Mouse (Mus musculus): ENCODE data around the gene Atp6v0c. TPM values are rescaled to one million over a fixed set of nuclear protein-coding genes. Genes with fewer than 3 reads are reported as not detected.

Atp6v0c gene
- 422 and 445 TPM in 2 replicates for polyA plus RNA-seq (2015; fragmentation: Nextera tagmentation; extraction: Ambion mirVana)

DNA sequence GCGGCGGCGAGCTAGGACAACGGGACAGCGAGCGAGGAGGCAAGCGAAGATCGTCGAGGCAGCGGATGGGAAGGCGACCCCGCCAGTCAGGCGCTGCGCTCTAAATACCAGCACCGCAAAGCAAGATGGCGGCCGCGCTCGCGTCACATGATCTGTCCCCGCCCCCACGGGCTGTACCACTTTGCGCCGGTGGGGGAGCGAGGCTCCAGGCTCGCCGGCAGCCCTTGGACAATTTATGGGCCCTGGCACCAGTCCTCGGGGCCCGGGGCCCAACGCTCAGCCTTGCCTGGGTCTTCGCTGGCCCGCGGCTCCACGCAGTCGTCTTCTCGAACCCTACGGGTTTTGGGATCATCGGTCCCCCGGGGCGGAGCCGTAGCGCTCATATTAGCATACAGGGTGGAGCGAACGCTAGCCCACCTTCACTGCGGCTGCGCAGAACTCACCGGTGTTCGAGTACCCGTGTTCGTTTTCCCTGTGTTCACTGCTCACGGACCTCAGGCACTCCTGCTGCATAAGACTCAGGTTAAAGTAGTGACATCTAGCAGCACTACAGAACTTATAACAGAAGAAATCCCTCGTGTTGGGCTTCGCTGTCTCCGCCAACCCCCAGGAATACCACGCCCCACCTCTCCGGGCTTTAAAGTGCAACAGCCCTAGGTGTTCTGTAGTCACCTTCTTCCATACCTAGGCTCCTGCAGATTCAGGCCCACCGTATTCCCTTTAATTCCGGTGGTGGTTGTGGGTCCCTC is at the start of gene Atp6v0c:
Gene Atp6v0c, minus strand, starts transcription at position 386 of the 749 bp plus-strand sequence.
- Histone ChIP-seq H3K4me3 (ENCODE audit: low read depth, low read length) (peak within 1 kb of the TSS; percentile 89), H3K27ac (ENCODE audit: low read depth) (peak within 1 kb of the TSS; percentile 96), H3K27me3 (ENCODE audit: insufficient read depth, low read length) (no peaks in the 10 kb centered on the region), H3K4me1 (ENCODE audit: insufficient read depth) (peaks cover 33% of the 10 kb centered on the region), H3K9ac (replicated peaks) (peak within 1 kb of the TSS; percentile 81), H3K9me3 (ENCODE audit: low read length) (no peaks in the 10 kb centered on the region), H3K4me2 (ENCODE audit: low read depth, low read length) (peak within 1 kb of the TSS; percentile 83), H3K36me3 (replicated peaks; ENCODE audit: insufficient read depth, low read length) (peaks cover 23% of the 10 kb centered on the region)
- WGBS (ENCODE audit: insufficient replicate concordance) = under 1% methylated on average over 58 of the region's 58 CpGs
- DNase-seq (peak; percentile 95), ATAC-seq (peak; percentile 86)
- peak; percentile 38 for TF ChIP-seq CTCF (IDR thresholded peaks at IDR 0.05; ENCODE audit: low read depth)
- 0 out of 2 replicates have a peak, but pooled peaks have one; percentile 3 for TF ChIP-seq EP300 (IDR thresholded peaks at IDR 0.05; ENCODE audit: low read depth)

DNA sequence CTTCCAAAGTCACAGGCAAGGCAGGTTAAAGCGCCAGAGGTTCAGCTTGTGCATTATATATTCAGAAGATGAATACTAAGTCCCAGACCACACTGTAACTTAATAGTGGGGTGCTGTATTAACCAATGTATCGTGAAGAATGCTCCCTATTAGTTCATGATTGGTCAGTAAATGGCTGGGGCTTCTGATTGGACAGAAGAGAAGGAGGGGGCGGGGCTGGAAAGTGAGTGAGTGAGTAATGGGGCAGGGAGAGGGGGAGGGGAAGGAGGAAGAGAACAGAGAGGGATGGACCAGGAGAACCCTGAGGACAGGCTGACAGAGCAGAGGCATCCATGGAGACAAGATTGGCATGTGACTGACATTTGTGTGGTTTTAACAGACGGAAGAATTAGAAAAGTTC is 47.3 kb upstream of the Atp6v0c start:
- H3K4me1 ChIP-seq (ENCODE audit: insufficient read depth) = peaks cover 22% of the 10 kb centered on the region

GRCm38 (mm10) chr17:24213186-24213585 is 43.7 kb upstream of the Atp6v0c start:
- 0 out of 2 replicates have a peak overlapping the region, but pooled peaks have one; percentile 58 for H3K27ac ChIP-seq (ENCODE audit: low read depth)
- no peaks in the 10 kb centered on the region for H3K9me3 ChIP-seq (ENCODE audit: low read length)
- peaks cover 15% of the 10 kb centered on the region; the same call in 1 of the 2 replicates for H3K27me3 ChIP-seq (ENCODE audit: insufficient read depth, low read length)
- TF ChIP-seq CTCF (IDR thresholded peaks at IDR 0.05; ENCODE audit: low read depth) (no peak), EP300 (IDR thresholded peaks at IDR 0.05; ENCODE audit: low read depth) (no peak)
- 76% methylated on average over 6 of the region's 6 CpGs for WGBS (ENCODE audit: insufficient replicate concordance)
- H3K4me1 ChIP-seq (ENCODE audit: insufficient read depth) = peaks cover 39% of the 10 kb centered on the region
- no peak overlapping the region for H3K9ac ChIP-seq (replicated peaks)
- H3K36me3 ChIP-seq (replicated peaks; ENCODE audit: insufficient read depth, low read length) = peaks cover 28% of the 10 kb centered on the region
- no peak overlapping the region for H3K4me2 ChIP-seq (ENCODE audit: low read depth, low read length)
- DNase-seq (no peak), ATAC-seq (no peak)
- no peak overlapping the region for H3K4me3 ChIP-seq (ENCODE audit: low read depth, low read length)

More for the DNA sequence above, 47.3 kb upstream of the Atp6v0c start:
- H3K36me3 ChIP-seq (replicated peaks; ENCODE audit: insufficient read depth, low read length) = peaks cover 32% of the 10 kb centered on the region
- no peaks in the 10 kb centered on the region for H3K9me3 ChIP-seq (ENCODE audit: low read length)
- 0 out of 2 replicates have a peak, but pooled peaks cover 3% of the 10 kb centered on the region for H3K27me3 ChIP-seq (ENCODE audit: insufficient read depth, low read length)
- no peak for DNase-seq
- no peak overlapping the region for H3K4me3 ChIP-seq (ENCODE audit: low read depth, low read length)
- no peak overlapping the region for H3K4me2 ChIP-seq (ENCODE audit: low read depth, low read length)
- no peak overlapping the region for H3K9ac ChIP-seq (replicated peaks)
- no peak overlapping the region for H3K27ac ChIP-seq (ENCODE audit: low read depth)
- ATAC-seq = no peak
- no peak for TF ChIP-seq CTCF (IDR thresholded peaks at IDR 0.05; ENCODE audit: low read depth)
- 86% methylated on average over 4 of the region's 4 CpGs for WGBS (ENCODE audit: insufficient replicate concordance)

- Histone ChIP-seq H3K27ac (ENCODE audit: low read depth) (peak overlapping the region; percentile 58; the same call in 1 of the 2 replicates), H3K9ac (replicated peaks) (no peak overlapping the region), H3K4me1 (ENCODE audit: insufficient read depth) (peaks cover 46% of the 10 kb centered on the region), H3K4me2 (ENCODE audit: low read depth, low read length) (peak overlapping the region; percentile 87), H3K9me3 (ENCODE audit: low read length) (no peaks in the 10 kb centered on the region), H3K27me3 (ENCODE audit: insufficient read depth, low read length) (peaks cover 22% of the 10 kb centered on the region), H3K36me3 (replicated peaks; ENCODE audit: insufficient read depth, low read length) (peaks cover 23% of the 10 kb centered on the region), H3K4me3 (ENCODE audit: low read depth, low read length) (peak overlapping the region; percentile 47; the same call in 1 of the 2 replicates)
- 0 out of 2 replicates have a peak, but pooled peaks have one; percentile 38 for TF ChIP-seq CTCF (IDR thresholded peaks at IDR 0.05; ENCODE audit: low read depth)
- no peak for TF ChIP-seq EP300 (IDR thresholded peaks at IDR 0.05; ENCODE audit: low read depth)
- whole genome bisulfite sequencing (ENCODE audit: insufficient replicate concordance) = 25% methylated on average over 5 of the region's 5 CpGs
- ATAC-seq (no peak; the same call in 1 of the 2 replicates), DNase-seq (no peak)
Observed at GRCm38 (mm10) chr17:24212441-24213018, 43.0 kb upstream of the Atp6v0c start.

GRCm38 (mm10) chr17:24211631-24212440 is 42.3 kb upstream of the Atp6v0c start:
- Histone ChIP-seq H3K9ac (replicated peaks) (peak overlapping the region; percentile 65), H3K4me2 (ENCODE audit: low read depth, low read length) (peak overlapping the region; percentile 87), H3K9me3 (ENCODE audit: low read length) (no peaks in the 10 kb centered on the region), H3K4me3 (ENCODE audit: low read depth, low read length) (peak overlapping the region; percentile 47), H3K27ac (ENCODE audit: low read depth) (peak overlapping the region; percentile 83), H3K27me3 (ENCODE audit: insufficient read depth, low read length) (peaks cover 27% of the 10 kb centered on the region), H3K4me1 (ENCODE audit: insufficient read depth) (peaks cover 53% of the 10 kb centered on the region), H3K36me3 (replicated peaks; ENCODE audit: insufficient read depth, low read length) (peaks cover 21% of the 10 kb centered on the region)
- ATAC-seq (peak; percentile 48), DNase-seq (peak; percentile 71)
- no peak for TF ChIP-seq EP300 (IDR thresholded peaks at IDR 0.05; ENCODE audit: low read depth)
- no peak for TF ChIP-seq CTCF (IDR thresholded peaks at IDR 0.05; ENCODE audit: low read depth)
- WGBS (ENCODE audit: insufficient replicate concordance) = 6% methylated on average over 37 of the region's 37 CpGs
